Mouse (Mus musculus) left cerebral cortex, adult 18-20 months (tissue): Measurements from ENCODE around the gene Fut11. TPM values are rescaled to one million over a fixed set of nuclear protein-coding genes. Genes with fewer than 3 reads are reported as not detected.
A peak's percentile ranks its signal among the peaks of the same experiment; 100 is the strongest.

Source experiments
- DNase-seq, 2 experiments: peaks; one replicate each; pipeline ENCODE4 v3.0.0; 2021 to 2022; ENCODE audit warnings: low spot score in 2 of 2, mixed read lengths in 1 of 2
- long read RNA-seq, 2 experiments: library from polyadenylated mRNA; stranded (forward); transcript quantifications; one replicate each; pipeline ENCODE4 v2.0.0; 2021
- total RNA-seq, 2 experiments: library from RNA; stranded (reverse); gene quantifications; 2 replicates each; pipeline ENCODE4 v1.2.3; 2021

Fut11 gene
- 10 to 100 TPM; 17.2 to 18.0 TPM for total RNA-seq
- long read RNA-seq, experiment 1, full-length matches to known transcripts: 19 of 21 reads
- long read RNA-seq, experiment 1, partial matches to known transcripts: 0 of 21 reads
- long read RNA-seq, experiment 1, other reads (novel, unspliced or antisense): 2 of 21 reads
- long read RNA-seq, experiment 2, full-length matches to known transcripts: 16 of 18 reads
- long read RNA-seq, experiment 2, partial matches to known transcripts: 0 of 18 reads
- long read RNA-seq, experiment 2, other reads (novel, unspliced or antisense): 2 of 18 reads

GRCm38 (mm10) chr14:20694884-20695760, at the start of gene Fut11:
Gene Fut11 (plus strand): TSS chr14:20694968.
- peak; percentile 78 to 86 for DNase-seq

DNA sequence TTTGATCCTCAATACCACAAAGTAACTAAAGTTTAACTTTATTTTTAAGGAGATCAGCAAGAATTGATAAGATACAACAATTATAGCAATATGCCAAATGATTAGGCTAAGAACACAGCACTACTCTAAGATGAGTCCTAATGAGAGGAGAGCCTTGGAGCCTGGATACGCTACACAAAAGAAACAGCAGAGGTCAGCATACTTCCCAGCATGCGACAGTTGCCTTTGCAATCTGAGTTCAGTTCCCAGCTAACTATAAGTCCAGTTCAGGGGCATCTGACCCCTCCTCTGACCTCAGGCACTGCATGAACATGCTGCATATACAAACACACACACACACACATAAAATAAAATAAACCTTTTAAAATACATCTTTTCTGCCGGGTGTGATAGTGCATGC, 49.2 kb upstream of the Fut11 start:
- no peak for DNase-seq

DNA sequence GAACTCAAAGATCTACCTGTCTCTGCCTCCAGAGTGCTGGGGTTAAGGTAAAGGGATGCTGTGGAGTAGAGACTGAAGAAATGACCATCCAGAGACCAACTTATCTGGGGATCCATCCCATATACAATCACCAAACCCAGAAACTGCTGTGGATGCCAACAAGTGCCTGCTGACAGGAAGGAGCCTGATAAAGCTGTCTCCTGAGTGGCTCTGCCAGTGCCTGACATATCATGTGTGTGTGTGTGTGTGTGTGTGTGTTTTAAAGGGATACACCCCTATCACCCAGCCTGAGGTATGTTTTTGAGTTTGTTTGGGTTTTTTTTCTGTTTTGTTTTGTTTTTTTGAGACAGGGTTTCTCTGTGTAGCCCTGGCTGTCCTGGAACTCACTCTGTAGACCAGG, 48.4 kb upstream of the Fut11 start:
- no peak for DNase-seq

DNA sequence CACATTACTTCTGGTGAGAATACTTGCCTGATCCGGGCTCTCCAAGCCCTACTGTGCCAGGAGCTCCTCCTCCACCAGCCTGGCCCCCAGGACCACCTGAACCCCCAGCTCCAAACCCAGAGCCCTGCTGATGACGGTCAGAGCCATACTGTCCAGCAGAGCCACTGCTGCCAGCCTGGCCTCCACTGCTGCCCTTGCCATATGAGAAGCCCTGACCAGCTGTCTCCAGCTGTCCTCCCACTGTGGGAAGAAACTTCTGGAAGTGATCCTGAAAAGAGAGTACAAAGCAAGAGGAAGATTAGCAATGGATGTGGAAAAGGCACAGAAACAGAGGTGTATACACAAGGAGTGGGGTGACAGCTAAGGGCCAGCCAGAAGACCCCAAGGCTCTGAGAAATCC, 43.8 kb upstream of the Fut11 start:
- DNase-seq: no peak

- peak in 1 of 2 experiments; percentile 12 for DNase-seq
Observed at GRCm38 (mm10) chr14:20651722-20652256, 43.0 kb upstream of the Fut11 start.

GRCm38 (mm10) chr14:20654690-20655421, 39.9 kb upstream of the Fut11 start:
- no peak for DNase-seq

- DNase-seq: no peak
Observed at GRCm38 (mm10) chr14:20655731-20656130, 39.0 kb upstream of the Fut11 start.

DNA sequence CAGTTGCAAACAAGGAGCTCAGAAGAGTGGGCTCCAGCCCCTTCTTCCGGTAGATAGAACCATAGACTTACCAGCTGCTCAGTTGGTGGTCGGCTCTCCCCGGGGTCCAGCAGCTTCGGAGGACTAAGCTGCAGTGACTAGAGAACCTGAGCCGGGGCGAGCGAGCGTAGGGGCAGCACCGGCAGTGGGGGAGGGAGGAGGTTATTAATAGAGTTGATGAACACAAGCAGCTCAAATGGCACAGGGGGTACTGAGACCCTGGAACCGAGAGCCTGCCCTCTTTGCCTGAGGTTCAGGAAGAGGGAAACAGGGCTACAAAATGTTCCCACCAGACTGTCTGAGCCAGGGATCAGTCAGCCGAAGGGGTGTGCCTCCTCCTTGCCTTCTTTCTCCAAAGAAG, 38.4 kb upstream of the Fut11 start, which contains the start of gene Myoz1:
TSS of gene Myoz1 (minus strand) at position 180 of the 400 bp plus-strand sequence.
- DNase-seq: no peak

DNA sequence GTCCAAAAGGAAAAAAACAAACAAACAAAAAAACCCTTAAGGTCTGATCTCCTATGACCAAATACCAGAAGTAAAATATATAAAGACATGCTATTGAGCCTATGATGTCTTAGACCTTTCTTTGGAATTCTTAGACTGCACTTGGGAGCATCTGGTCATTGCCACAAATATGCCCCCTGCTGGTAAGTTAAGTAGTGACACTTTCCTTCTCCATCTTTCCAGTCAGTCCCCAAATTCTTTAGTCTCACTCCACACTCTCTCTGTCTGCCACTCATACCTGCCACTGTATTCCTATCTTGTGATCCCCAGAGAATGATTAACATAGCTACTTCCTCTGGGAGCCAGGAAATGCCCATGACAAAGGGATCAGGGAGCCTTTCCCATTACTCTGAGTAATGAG, 36.4 kb upstream of the Fut11 start:
- peak; percentile 43 to 57 for DNase-seq

DNA sequence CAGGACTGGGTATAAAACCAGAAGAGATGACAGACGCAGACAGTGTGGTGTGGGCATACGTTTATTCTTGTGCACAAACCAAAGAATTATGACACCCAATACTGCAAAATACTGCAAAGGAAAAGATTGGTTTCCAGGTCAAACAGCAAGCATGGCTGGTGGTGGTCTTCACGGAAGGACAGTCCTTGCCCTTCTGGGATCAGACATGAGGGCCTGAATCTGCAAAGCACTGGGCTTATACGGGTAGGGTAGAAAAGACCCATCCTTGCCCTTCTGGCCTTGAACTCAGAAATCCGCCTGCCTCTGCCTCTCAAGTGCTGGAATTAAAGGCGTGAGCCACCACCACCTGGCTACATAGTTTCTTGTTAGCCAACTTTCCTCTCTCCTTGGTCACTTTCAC, 35.9 kb upstream of the Fut11 start:
- no peak for DNase-seq

DNA sequence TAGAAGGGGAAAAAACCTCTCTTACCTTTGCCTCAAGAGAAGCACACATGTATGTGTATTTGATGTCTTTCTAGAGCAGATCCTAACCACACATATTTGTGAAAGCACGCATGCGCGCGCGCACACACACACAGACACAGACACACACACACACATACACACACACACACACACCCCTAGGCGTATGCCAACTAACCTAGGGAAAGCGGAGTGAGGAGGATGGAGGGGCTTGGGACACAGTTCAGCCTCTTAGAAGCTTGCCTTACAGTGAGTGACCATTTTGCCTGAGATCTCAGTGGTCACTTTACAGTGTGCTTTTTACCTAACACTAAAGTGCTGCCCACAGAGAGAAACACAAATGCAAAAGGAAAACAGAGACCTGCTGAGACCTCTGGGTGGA, 35.1 kb upstream of the Fut11 start:
- DNase-seq: no peak

GRCm38 (mm10) chr14:20660827-20661660, 33.7 kb upstream of the Fut11 start:
- peak; percentile 93 for DNase-seq

- no peak for DNase-seq
Observed at GRCm38 (mm10) chr14:20661661-20662331, 33.0 kb upstream of the Fut11 start.

DNA sequence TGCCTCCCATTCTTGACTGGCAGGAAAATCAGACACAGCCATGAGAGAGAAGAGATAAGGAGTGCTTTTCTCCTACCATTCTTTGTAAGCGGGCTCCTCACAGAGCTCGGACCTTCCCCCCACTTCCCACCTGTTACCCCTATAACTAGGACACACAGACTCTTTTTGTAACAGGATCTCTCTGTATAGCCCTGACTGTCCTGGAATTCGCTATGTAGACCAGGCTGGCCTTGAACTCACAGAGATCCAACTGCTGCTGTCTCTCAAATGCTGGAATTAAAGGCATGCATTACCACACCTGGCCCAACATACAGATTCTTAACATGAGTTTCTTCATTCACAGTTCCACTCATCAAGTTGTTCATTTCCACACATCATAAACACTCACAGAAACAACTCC, 32.0 kb upstream of the Fut11 start:
- no peak for DNase-seq

DNA sequence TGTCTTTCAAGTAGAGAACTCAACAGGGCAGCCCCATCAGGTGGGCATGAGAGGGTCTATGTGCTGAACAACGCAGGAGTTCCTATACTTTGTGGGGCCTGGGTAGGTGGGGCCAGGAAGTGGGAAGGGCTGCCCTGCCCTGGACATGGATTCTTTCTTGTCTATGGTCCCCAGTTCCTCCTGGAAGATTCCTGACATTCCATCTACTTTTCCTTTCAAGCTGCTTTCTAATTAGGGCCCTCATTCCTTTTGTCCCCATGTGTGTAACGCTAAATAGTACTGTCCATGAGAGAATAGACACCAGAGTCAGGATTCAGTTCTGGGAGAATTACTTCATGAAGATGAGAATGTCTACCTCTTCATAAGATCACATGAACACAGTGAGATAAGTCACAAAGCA, 31.2 kb upstream of the Fut11 start:
- no peak for DNase-seq

GRCm38 (mm10) chr14:20664436-20664835, 30.3 kb upstream of the Fut11 start:
- no peak for DNase-seq

- DNase-seq: no peak
Observed at GRCm38 (mm10) chr14:20667469-20667868, 27.3 kb upstream of the Fut11 start.

DNA sequence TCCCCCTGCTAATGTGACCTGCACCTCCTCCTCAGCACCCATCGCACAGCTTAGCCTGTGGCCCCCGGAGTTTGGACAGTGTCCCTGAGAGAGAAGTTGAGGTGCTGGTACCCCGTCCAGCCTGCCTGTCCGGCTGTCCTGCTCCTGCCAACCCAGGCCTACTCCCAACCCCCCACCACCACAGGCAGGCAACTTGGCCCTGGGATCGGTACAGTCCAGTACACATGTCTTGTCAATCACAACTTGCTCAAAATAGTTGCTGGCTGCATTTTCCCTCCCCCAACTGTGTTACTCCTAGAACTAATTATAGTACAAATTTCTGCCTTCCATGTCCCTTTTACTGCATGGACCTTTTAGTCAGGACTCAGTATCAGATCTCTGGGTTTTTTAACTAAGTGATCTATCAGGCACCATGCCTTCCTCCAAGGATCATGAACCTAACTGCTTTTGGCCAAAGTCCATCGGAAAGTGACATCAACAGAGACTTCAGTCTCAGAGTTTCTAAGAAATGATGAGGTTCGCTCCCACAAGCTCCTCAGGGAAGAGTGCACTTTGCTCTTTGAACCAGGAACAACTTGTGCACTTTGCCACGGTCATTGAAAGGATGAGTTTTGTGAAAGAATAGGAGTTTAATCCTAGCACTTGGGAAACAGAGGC, 26.5 kb upstream of the Fut11 start, which contains the start of gene Synpo2l:
TSS of gene Synpo2l (minus strand) at position 201 of the 657 bp plus-strand sequence.
- no peak for DNase-seq

GRCm38 (mm10) chr14:20672990-20673389, 21.8 kb upstream of the Fut11 start:
- DNase-seq: no peak
